Mouse (Mus musculus): ENCODE data around the gene Akap13.

Gene Akap13

DNA sequence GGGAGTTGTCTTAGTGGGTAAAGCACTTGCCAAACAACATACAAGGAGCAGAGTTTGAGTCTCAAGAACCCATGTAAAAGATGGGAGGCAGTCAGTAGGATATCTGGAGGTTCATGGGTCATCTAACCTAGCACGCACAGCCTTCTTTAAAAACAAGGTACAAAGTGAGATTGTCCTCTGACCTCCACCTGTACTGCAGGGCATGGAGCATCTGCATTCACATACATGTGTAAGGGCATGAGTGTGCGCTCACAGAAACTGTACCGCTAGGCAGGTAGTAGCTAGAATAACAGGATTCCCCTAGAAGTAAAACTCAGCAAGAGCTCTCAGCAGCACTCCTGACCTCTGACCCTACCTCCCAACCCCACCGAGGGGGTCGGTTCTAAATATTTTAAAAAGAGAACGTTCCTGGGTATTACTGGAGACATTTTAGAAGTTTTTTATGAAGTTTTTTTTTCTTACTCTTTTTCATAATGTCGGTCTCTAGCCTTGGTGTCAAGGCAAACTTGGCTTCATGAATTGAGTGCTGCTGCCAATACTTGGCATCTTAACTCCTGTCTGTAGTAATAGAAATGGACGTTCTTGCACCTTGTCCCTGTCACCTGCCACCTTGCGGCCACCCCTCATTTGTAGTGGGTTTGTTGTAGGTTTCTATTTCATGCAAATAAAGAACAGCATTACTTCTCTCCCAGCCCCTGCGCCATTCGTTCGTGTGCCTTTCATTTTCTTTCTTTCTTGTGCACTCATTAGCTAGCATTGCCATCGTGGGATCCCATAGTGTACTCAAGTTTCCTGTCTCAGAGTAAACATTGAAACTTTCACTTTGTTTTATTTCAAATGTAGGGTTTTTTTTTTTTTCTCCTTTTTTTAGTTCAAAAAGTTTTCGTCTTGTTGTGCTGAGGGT lies 61.6 kb downstream of the Akap13 start:
- DNase-seq (ENCODE audit: low spot score in 2 of 2), result no peak

DNA sequence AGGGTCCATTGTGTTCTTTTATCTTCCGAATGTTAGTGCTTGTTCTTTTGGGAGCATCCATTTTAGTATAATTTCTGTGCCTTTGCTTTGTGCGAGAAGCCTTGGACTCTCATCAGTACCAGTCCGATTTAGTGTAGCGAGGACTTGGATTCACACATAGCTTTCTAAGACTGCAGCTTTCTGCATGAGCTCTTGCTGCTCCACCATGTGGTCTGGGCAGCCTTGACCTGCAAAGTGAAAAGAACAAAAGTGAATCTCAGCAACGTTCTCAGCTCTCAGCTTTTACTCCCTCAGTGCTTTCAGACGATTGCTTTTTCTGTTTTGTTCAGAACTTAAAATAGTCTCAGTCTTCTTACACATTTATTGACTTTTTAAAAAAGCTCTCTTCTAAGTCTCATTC lies 65.2 kb downstream of the Akap13 start:
- DNase-seq (ENCODE audit: low spot score in 2 of 2), result no peak

DNA sequence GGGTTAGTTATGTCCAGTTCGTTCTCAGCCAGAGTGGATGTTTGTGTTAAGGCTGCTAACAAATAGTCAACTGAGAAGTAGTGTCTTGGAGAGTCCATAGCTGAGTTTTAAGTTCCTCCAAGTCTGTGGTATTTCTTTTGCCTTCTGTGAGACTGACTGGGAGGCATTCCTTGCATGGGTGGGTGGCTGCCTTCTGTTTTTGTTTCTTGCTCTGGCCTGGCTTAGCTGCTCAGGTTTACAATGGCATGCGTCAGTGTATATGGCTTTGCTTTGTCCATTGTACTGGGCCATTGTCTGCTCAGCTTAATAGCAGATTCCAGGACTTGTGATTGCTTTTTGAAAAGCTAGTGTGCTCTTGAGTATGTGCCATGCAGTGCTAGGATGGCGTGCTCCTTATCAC lies 65.9 kb downstream of the Akap13 start:
- DNase-seq (ENCODE audit: low spot score in 2 of 2), result no peak

DNA sequence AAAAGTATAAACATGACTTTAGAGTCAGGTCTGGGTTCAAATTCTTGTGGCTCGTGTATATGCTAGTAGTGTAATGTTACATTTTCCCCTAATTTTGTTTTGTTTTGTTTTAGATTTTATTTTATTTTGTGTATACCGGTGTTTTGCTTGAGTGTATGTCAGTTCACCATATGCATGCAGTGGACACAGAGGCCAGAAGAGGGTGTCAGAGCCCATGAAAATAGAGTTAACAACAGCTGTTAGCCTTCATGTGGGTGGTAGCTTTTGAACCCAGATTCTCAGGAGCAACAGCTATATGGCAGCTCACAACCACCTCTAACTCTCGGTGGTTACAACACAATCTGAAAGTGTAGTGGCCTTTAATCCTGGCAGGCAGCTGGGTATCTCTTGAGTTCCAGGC lies 66.9 kb downstream of the Akap13 start:
- DNase-seq (ENCODE audit: low spot score in 2 of 2), result no peak

DNA sequence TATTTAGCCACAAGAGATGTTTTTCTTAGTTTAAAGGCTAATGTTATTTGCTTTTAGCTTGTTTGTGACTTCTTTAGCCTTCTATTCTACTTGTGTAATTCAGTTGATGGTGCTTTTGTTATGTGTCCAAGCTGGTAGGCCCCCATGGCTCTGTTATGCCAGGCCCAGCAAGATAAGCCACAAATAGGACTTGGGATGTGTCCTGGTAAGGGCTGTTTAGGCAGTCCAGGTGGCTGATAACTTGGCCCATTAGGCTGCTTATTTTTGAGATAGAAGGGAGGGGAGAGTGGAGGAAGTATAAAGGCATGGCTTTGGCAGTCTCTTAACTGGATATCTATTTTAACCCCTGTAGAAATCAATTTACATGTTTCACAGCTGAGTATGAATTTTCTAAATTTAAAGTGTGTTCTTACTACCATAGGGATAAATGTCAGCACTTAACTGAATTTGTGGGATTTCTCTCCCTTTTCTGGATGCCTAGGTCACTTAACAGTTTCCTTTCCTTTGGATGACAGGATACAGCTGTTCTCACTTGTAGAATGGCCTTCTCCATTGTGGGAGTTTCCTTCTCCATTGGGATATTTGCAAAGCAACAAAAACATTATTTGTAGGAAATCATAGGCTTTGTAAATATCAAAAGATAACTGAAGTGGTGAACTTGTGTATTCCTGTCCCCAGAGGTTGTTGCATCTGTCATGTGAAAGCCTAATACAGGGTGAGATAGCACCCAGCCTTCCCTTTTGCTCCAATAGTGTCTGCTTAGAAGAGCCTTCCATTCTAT lies 69.6 kb downstream of the Akap13 start:
- no peak for DNase-seq (ENCODE audit: low spot score in 2 of 2)

DNA sequence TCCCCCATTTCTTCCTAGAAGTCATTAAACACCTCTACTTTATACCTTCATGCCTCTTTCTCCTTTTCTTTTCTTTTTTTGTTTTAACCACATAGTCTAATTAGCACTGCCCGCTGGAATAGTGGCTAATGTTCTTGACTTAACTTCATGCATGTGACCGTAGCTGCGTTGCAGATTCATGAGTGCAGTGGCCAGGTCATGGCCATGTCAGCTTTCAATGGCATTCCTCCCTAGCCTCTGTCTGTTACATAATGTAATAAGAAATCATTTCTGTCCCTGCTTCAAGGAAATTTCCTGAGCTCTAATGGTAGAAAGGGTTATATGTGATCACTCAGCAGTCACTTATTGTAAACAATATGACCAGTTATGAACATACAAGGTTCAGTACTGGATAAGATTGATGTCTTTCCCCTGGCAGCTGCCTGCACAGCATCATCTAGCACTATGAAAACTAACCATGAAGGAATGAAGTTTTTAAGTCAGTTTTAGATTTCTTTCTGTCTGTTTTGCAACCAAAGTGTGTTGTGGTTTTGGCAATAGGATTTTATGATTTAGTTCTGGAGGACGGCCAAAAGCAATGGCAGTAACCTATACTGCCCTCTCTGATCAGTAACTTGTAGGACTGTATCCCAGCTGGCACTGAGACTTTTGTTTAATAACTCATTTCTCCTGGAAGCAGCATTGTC lies 70.5 kb downstream of the Akap13 start:
- DNase-seq (ENCODE audit: low spot score in 2 of 2), result no peak

DNA sequence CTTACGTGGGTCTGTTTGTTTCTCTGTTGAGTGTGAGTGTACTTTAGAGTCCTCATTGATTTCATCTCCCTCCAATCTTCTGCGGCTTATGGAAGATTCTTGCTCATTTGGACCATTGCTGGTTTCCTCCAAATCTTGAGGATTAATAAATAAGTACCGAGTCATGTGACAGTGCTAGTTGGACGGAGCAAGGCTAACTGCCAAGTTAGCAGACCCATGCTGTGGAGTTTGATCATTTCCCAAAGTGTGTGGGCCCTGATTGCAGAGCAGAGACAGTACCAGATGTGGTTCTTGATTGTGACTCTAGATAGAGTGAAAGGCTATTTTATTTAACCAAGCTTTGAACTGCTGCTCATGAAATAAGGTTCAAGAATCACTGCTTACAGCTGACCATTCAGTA lies 73.4 kb downstream of the Akap13 start:
- no peak for DNase-seq (ENCODE audit: low spot score in 2 of 2)

DNA sequence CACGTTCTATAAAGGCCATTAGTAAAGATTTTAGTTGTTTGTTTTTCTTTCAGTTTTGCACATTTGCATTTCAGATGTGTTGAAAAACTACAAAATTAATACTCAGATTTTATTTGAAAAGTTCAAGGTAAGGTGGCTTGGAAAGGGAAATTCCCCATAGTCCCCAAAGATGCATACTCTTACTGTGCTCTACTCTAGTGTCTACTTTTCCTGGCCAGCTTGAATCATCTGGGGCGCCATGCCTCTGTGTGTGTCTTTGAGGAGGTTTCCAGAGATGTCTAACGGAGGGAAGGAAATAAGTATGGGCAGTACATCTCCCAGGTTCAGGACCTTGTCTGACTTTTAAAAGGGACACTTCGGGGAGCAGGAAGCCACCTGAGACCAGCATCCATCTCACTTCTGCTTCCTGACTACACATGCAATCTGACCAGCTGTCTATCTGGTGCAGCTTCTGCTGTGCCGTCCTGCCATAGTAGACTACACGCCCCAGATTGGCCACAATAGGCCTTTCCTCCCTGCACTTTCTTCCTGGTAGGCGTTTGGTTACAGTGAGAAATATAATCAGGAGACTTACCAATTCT lies 74.6 kb downstream of the Akap13 start:
- DNase-seq (ENCODE audit: low spot score in 2 of 2), result no peak

DNA sequence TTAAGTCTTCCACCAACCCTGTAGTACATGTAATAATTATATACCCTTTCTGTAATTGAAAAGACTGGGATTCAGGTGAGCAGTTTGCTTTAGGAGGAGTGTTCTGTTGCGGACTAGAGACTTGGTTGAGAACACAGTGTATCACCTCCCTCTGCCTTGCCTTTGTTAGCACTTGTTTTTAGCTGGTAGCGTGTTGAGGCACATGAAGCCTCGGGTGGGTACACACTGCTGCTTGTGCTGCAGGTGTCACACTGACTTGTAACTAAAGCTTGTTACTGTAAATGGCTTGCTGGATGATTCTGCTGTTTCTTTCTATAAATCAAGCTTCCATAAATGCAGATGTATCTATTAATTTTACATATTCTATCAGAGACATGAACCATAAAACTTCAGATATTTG lies 75.3 kb downstream of the Akap13 start:
- DNase-seq (ENCODE audit: low spot score in 2 of 2), result no peak

DNA sequence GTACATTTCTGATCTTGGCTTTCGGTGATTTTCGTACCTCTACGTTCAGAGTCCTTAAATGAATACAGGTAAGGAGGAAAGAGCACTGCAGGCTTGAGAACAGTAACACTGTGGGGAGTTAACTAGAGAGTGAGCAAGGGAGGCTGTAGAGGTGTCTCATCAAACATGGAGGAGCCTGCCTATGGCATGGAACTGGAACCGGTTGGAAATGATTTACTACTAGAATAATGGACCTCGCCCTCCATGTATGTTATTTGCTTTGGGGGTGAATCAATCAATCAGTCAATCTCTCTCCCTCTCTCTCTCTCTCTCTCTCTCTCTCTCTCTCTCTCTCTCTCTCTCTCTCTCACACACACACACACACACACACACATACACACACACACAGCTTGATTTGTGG lies 77.7 kb downstream of the Akap13 start:
- no peak for DNase-seq (ENCODE audit: low spot score in 2 of 2)

DNA sequence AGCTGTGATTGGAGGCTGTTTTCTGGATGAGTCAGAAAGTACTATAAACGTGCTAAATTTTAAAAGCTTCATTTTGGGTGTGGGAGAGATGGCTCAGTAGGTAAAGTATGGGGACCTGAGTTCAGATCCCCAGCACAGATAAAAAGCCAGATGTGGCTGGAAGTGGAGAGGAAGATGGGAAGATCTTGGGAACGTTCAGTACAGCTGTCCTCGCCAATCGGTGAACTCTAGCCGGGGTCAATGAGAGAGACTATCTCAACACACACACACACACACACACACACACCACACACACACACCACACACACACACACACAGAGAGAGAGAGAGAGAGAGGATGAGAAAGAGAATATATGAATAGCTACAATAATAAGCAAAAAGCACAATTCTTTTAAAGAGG lies 81.0 kb downstream of the Akap13 start:
- no peak for DNase-seq (ENCODE audit: low spot score in 2 of 2)

DNA sequence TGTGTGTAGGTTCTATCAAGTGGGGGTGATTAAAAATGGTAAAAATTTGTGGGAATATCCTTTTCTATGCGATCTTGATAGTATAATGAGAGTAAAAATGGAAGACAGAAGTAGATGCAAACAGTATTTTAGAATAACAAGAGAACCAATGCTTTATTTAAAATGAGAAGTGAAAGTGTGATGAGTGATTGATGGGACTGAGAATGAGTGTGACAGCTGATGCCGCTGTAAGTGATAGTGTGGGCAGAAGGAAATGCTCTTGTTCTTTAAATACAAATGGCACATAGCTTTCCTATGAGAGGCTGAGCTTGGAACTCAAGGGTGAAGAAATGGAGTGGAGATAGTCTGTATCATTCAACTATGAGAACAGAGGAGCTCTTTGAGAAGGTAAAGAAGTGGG lies 82.2 kb downstream of the Akap13 start:
- no peak for DNase-seq (ENCODE audit: low spot score in 2 of 2)

DNA sequence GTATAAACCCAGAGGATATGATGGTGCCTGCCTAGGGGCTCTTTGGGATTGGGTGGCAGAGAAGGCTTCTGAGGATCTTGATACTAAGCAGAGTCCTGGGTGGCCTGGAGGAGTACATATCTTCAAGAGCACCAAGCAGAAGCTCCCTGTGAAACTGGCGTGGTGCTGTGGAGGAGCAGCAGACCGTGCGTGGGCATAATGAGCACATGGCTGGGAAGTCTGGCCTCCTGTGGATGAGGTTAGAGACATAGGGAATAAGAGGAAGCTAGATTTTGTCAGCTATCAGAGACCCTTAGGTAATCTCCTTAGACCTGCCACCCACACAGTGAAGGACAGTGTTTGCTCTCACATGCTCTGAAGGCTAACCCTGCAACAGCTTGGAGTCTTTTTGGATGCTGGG lies 83.2 kb downstream of the Akap13 start:
- no peak for DNase-seq (ENCODE audit: low spot score in 2 of 2)

DNA sequence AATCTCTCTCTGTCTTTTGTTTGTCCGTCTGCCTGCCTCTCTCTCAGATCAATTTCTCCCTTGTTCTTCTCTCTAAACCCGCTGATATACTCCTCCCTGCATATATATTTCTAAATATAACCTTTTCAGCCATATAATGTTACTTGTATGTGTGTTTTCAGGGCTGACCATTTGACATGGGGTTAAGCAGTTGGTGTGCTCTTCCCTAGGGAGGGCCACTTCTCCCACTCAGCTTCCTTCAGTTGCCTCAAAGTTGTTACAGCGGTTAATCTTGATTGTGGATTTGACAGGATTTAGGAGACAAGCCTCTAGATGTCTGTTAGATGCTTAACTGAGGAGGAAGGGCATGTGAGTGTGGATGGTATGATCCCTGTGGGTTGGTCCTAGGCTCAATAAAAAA lies 83.8 kb downstream of the Akap13 start:
- no peak for DNase-seq (ENCODE audit: low spot score in 2 of 2)

DNA sequence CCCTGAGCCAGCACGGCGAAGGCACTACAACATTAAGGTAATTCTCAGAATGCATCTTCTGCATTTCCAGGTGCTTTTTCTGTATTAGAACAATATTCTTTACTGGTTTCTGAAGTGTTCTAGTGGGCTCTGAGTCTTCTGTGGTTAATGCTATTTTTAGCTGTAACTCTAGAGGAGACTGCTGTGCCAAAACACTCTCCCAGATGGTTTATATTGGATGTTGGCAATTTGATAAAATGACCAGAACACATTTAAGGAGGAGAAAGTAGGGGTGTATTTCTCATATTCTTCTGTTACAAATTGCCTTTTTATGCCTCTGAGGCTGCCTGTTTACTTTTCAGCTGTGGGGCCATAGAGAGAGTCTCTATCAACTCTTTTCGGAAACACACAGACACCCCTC lies 94.5 kb downstream of the Akap13 start:
- DNase-seq (ENCODE audit: low spot score in 2 of 2), result no peak

DNA sequence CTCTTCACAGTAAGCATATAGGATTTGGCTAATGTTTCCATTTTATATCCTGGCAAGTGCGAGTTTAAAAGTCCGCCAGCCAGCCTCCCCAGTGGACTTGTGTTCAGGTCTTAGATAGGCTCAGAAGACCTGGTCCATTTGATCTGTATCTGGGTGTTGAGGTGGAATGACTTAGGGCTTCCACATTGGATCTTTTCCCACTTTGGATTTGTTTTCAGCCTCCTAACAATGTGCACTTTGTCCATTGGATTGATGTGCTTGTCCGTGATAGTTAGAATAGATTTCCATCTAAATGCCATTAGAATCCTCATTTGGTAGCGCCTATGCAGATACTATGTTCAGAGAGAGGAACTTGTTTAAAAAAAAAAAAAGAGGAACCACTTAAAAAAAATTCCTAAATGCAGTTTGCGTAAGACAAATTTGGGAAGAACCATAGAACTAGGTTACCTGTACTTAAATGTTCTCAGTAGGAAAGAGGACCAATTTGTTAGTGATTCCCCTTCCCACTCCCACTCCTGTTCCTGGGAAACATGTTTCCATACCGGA lies 95.5 kb downstream of the Akap13 start:
- no peak for DNase-seq (ENCODE audit: low spot score in 2 of 2)

DNA sequence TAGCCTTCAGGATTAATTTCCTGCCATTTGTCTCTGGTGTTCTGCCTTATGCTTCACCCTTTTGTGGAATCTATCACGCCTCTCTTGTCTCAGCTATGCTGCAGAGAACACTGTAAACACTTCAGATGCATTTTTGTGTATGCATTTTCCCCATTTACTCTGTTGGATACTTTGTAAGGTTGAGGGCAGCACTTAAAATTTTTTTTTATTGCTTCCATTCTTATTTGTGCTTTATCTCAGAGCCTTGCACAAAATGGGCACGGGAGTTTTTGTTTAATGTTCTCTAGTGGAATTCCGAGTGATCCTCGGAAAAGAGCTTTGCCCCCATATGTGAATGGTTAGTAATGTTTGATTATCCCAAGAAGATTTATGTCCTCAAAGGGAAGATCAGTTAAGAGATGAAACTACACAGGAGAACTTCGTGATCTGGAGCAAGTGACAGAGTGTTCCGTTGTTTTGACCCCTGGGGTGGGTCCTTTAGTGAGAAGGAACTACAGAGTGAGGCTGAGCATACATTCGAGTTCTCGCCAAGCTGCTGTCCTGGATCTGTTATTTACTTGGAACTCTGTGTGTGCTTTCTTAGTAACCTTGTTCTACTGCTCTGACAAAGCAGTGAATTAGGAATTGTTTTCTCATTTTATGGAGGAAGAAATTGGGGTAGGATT lies 97.8 kb downstream of the Akap13 start:
- DNase-seq (ENCODE audit: low spot score in 2 of 2), result no peak

DNA sequence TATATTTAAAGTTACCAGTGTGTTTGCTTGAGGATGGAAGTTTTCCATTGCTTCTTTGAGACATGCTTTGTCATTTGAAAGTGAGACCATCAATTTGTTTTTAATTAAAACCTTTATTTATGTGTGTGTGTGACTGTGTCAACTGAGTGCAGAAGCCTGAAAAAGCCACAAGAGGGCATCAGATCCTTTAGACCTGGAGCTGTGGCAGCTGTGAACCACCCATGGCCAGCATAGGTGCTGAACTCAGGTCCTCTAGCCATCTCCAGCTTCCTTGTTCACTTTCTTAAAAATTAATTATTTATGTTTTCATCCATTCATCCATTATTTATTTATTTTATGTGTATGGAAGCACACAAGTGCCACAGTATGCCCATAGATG lies 98.3 kb downstream of the Akap13 start:
- no peak for DNase-seq (ENCODE audit: low spot score in 2 of 2)

DNA sequence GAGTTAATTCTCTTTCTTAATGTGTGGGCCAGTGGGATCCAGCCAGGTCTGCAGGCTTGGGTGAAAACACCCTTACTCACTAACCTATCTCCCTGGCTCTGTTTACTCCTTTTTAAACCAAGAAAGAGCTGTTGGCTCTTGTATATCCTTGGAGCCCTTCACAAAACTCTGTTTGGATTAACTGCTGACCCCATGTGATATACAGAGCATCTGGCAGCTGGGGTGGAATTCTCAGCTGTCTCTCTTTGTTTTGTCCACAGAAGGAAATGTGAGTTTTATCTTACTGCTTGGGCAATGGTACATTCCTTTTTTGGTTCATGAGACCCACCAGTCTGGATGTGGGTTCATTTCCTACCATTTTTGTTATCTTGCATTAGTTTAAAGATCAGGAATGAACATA lies 98.7 kb downstream of the Akap13 start:
- DNase-seq (ENCODE audit: low spot score in 2 of 2), result no peak

DNA sequence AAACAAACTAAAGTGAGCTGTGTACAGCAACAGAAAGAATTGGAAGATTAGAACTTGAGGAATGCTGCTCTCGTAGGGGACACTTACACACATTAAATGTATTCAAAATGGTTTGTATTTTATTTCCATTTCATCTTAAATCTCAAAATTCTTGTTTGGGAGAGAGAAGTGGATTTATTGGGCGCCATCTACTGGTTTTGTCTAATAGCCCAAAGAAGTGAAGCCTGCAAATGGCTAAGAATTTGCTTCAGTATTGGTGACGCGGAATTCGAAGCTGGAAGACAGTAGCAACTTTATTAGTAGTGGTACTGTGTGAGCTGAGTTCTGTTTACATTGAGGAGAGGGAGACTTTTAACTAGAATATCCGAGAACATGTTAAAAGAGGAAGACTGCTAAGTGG lies 100.6 kb downstream of the Akap13 start:
- DNase-seq (ENCODE audit: low spot score in 2 of 2), result no peak

DNA sequence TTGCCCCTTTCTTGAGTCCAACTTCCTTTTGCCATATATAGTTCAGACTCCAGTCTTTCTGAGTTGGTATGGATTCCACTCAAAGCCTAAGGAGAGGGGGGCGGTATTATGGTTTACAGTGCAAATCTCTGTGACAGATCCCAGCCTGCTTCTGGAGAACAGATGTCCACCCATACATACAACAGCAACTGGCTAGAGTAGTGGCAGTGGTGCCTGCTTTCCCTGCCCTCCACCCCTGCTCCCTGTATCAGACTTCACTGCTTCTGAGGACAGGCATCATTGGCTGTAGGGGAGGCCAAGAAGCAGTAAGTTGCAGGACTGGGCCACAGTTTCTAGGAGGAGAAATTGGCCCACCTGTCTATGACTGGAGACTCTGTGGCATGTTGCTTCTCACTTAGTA lies 102.9 kb downstream of the Akap13 start:
- no peak for DNase-seq (ENCODE audit: low spot score in 2 of 2)
